Mouse (Mus musculus): ENCODE data around the gene Prpsap1. TPM values are rescaled to one million over a fixed set of nuclear protein-coding genes. Genes with fewer than 3 reads are reported as not detected.
"Not testable (repeated sequence)": the region's sequence is repeated elsewhere in the genome, so short reads cannot be mapped to it uniquely, and the experiment has no call there.

Prpsap1 gene
- polyA plus RNA-seq, 1 experiment: 132 TPM

GRCm38 (mm10) chr11:116480975-116481374 lies 13.0 kb downstream of the Prpsap1 start:
- DNase-seq (ENCODE audit: low read depth): no peak
- TF ChIP-seq CTCF (IDR thresholded peaks at IDR 0.05; ENCODE audit: borderline replicate concordance, extremely low read depth, insufficient read depth, insufficient read length): no peak
- TF ChIP-seq POLR2A (IDR thresholded peaks at IDR 0.05; ENCODE audit: borderline replicate concordance, extremely low read depth, insufficient read depth, insufficient read length, poor library complexity, severe bottlenecking): no peak

- TF ChIP-seq POLR2A (IDR thresholded peaks at IDR 0.05; ENCODE audit: borderline replicate concordance, extremely low read depth, insufficient read depth, insufficient read length, poor library complexity, severe bottlenecking): no peak
- no peak for TF ChIP-seq CTCF (IDR thresholded peaks at IDR 0.05; ENCODE audit: borderline replicate concordance, extremely low read depth, insufficient read depth, insufficient read length)
- DNase-seq (ENCODE audit: low read depth): no peak
Measured at GRCm38 (mm10) chr11:116479832-116480231, 14.2 kb downstream of the Prpsap1 start.

- DNase-seq (ENCODE audit: low read depth): no peak
- TF ChIP-seq CTCF (IDR thresholded peaks at IDR 0.05; ENCODE audit: borderline replicate concordance, extremely low read depth, insufficient read depth, insufficient read length) (no peak), POLR2A (IDR thresholded peaks at IDR 0.05; ENCODE audit: borderline replicate concordance, extremely low read depth, insufficient read depth, insufficient read length, poor library complexity, severe bottlenecking) (no peak)
Measured at GRCm38 (mm10) chr11:116478978-116479377, 15.0 kb downstream of the Prpsap1 start.

DNA sequence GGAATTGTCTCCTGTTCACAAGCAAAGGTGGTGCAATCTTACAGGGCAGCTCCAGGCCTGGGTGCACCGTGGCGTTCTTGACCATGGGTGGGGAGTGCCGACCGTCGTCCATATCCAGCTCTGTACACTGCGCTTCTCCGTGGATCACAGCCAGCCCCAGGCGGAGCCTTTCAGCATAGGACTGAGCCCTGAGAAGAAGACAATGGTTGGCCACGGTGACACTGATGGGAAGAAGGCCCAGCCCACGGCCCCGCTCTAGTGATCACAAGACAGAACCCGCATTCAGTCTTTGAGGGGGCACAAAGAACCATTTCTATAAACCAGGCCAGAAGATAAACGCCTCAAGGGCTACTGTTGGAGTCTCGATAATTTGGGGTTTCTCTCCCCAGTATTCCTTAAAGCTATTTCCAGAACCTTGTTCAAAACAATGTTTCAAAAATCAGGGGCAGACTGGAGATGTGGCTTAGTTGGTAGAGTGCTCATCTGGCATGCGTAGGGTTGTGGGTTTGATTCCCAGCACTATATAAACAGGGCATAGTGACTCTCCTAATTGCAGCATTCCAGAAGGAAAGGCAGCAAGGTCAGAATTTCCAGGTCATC lies 16.7 kb downstream of the Prpsap1 start:
- no peak for DNase-seq (ENCODE audit: low read depth)
- TF ChIP-seq POLR2A (IDR thresholded peaks at IDR 0.05; ENCODE audit: borderline replicate concordance, extremely low read depth, insufficient read depth, insufficient read length, poor library complexity, severe bottlenecking): no peak
- no peak for TF ChIP-seq CTCF (IDR thresholded peaks at IDR 0.05; ENCODE audit: borderline replicate concordance, extremely low read depth, insufficient read depth, insufficient read length)

DNA sequence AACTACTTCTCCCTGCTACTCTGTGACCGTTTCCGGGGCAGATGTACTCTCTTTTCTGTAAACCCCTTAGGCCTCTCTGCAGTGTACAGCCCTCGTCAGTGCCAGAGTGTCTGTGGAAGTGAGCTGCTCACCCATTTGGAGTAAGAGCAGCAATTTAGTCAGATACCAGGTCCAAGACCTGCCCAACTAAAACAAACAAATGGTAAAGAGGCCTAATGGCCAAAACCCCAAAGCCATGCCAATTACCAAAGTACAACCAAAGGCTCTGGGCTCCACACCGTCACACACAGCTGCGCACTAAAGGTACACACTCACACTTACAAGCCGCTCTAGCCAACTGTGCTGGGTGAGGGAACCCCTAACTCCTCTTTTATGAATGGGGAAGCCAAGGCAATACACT lies 17.3 kb downstream of the Prpsap1 start:
- TF ChIP-seq CTCF (IDR thresholded peaks at IDR 0.05; ENCODE audit: borderline replicate concordance, extremely low read depth, insufficient read depth, insufficient read length): no peak
- TF ChIP-seq POLR2A (IDR thresholded peaks at IDR 0.05; ENCODE audit: borderline replicate concordance, extremely low read depth, insufficient read depth, insufficient read length, poor library complexity, severe bottlenecking): no peak
- DNase-seq (ENCODE audit: low read depth): no peak

DNA sequence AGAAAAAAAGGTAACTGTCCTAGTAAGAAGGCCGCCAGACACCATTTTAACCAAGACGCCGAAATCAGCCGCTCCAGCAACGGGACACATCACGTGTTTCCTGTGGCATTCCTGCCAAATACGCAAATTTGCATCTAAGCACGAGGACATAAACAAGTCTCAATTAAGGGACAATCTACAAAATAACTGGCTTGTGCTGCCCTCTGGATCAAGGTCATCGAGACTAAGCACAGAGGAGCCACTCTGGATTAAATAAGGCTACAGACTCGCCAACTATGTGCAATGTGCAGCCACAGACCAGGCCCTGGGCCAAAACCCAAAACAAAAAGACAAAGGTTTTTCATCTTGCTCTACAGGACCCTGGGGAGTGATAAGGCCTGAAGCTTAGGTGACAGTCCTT lies 18.0 kb downstream of the Prpsap1 start:
- DNase-seq (ENCODE audit: low read depth): peak; percentile 52
- TF ChIP-seq CTCF (IDR thresholded peaks at IDR 0.05; ENCODE audit: borderline replicate concordance, extremely low read depth, insufficient read depth, insufficient read length): no peak
- TF ChIP-seq POLR2A (IDR thresholded peaks at IDR 0.05; ENCODE audit: borderline replicate concordance, extremely low read depth, insufficient read depth, insufficient read length, poor library complexity, severe bottlenecking): no peak

DNA sequence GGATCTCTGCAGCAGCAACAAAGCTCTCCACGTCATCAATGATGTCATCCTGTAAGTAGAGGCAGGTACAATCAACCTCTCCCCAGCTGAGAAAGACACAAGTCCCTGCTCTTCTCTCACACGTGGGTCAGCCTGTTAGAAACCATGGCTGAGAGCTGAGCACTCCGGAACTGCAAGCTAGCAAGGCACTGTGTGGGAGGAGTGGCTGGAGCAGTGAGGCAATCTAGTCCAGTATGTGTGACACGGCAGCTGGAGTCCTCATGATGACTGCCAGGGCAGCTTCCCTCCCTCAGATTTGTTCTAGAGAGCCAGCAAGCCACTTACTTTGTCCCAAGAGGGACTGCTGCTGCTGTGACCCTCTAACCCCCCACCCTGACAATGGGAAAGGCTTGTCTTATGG lies 21.7 kb downstream of the Prpsap1 start:
- TF ChIP-seq CTCF (IDR thresholded peaks at IDR 0.05; ENCODE audit: borderline replicate concordance, extremely low read depth, insufficient read depth, insufficient read length): no peak
- TF ChIP-seq POLR2A (IDR thresholded peaks at IDR 0.05; ENCODE audit: borderline replicate concordance, extremely low read depth, insufficient read depth, insufficient read length, poor library complexity, severe bottlenecking): no peak
- DNase-seq (ENCODE audit: low read depth): no peak

DNA sequence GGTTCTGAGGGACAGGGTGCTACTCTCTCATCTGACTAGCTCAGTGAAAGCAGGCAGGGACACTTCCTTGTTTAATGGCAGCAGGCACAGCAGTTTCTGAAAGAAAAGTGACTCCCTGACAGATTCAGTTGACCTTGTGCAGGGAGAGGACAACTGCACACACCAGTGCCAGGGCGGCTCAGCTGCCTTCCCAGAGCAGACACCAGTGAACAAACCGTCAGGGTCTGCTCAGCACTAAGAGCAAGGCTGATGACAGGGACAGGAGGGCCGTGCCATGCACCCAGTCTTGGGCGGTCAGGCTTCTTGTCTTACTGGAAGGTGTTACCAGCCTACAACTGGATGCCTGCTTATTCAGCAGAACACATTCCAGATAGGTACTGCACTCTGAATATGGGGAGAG lies 23.1 kb downstream of the Prpsap1 start:
- DNase-seq (ENCODE audit: low read depth): no peak
- TF ChIP-seq POLR2A (IDR thresholded peaks at IDR 0.05; ENCODE audit: borderline replicate concordance, extremely low read depth, insufficient read depth, insufficient read length, poor library complexity, severe bottlenecking) (no peak), CTCF (IDR thresholded peaks at IDR 0.05; ENCODE audit: borderline replicate concordance, extremely low read depth, insufficient read depth, insufficient read length) (no peak)

DNA sequence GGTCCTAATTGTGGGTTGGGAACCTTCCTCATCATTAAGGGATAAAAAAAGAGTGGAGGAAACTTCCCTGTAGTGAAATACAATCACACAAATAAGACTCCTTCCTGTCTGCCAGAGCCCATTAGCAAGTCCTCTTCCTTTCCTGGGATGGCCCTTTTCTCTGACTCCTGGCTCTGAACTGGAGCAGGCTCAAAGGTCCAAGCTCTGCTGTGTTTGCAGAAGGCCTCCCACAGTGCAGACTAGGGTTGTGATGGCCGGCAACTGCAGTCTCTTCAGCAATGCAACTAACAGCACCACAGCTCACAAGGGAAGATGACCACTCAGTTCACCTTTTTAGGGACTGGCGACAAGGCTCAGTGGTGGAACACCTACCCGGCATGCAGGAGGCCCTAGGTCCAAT lies 23.8 kb downstream of the Prpsap1 start:
- TF ChIP-seq POLR2A (IDR thresholded peaks at IDR 0.05; ENCODE audit: borderline replicate concordance, extremely low read depth, insufficient read depth, insufficient read length, poor library complexity, severe bottlenecking): no peak
- TF ChIP-seq CTCF (IDR thresholded peaks at IDR 0.05; ENCODE audit: borderline replicate concordance, extremely low read depth, insufficient read depth, insufficient read length): no peak
- DNase-seq (ENCODE audit: low read depth): peak; percentile 33

- not testable (repeated sequence) for DNase-seq (ENCODE audit: low read depth)
Measured at GRCm38 (mm10) chr11:116468338-116468737, 25.7 kb downstream of the Prpsap1 start.

GRCm38 (mm10) chr11:116466141-116466540 lies 27.9 kb downstream of the Prpsap1 start, which contains the start of gene Qrich2:
TSS of gene Qrich2 (minus strand) at chr11:116466241.
- no peak for TF ChIP-seq POLR2A (IDR thresholded peaks at IDR 0.05; ENCODE audit: borderline replicate concordance, extremely low read depth, insufficient read depth, insufficient read length, poor library complexity, severe bottlenecking)
- no peak for TF ChIP-seq CTCF (IDR thresholded peaks at IDR 0.05; ENCODE audit: borderline replicate concordance, extremely low read depth, insufficient read depth, insufficient read length)
- DNase-seq (ENCODE audit: low read depth): no peak

GRCm38 (mm10) chr11:116463833-116464232 lies 30.2 kb downstream of the Prpsap1 start:
- TF ChIP-seq POLR2A (IDR thresholded peaks at IDR 0.05; ENCODE audit: borderline replicate concordance, extremely low read depth, insufficient read depth, insufficient read length, poor library complexity, severe bottlenecking) (no peak), CTCF (IDR thresholded peaks at IDR 0.05; ENCODE audit: borderline replicate concordance, extremely low read depth, insufficient read depth, insufficient read length) (peak; percentile 85)
- peak; percentile 89 for DNase-seq (ENCODE audit: low read depth)
